Mouse (Mus musculus) adipocyte (in vitro differentiated cells): Measurements from ENCODE around the gene Hivep2.

ENCODE experiments used
- DNase-seq: peaks from one replicate; pipeline ENCODE4 v3.0.0-alpha.2; 2016; ENCODE audit warnings: low spot score

The Hivep2 gene

GRCm38 (mm10) chr10:14048916-14049445 is 83.1 kb downstream of the Hivep2 start:
- no peak for DNase-seq

GRCm38 (mm10) chr10:14049686-14050085 is 83.8 kb downstream of the Hivep2 start:
- DNase-seq = no peak

- DNase-seq = no peak
Measured at GRCm38 (mm10) chr10:14050586-14050985, 84.7 kb downstream of the Hivep2 start.

GRCm38 (mm10) chr10:14052109-14052689 is 86.3 kb downstream of the Hivep2 start:
- no peak for DNase-seq

GRCm38 (mm10) chr10:14054860-14055259 is 89.0 kb downstream of the Hivep2 start:
- no peak for DNase-seq

- no peak for DNase-seq
Measured at GRCm38 (mm10) chr10:14055533-14055981, 89.7 kb downstream of the Hivep2 start.

GRCm38 (mm10) chr10:14056057-14056456 is 90.2 kb downstream of the Hivep2 start:
- DNase-seq = no peak

- DNase-seq = peak; percentile 12
Measured at GRCm38 (mm10) chr10:14056584-14057451, 90.9 kb downstream of the Hivep2 start.

- no peak for DNase-seq
Measured at GRCm38 (mm10) chr10:14057841-14058605, 92.1 kb downstream of the Hivep2 start.

GRCm38 (mm10) chr10:14058742-14059141 is 92.9 kb downstream of the Hivep2 start:
- no peak for DNase-seq

GRCm38 (mm10) chr10:14059581-14059980 is 93.7 kb downstream of the Hivep2 start:
- no peak for DNase-seq

- DNase-seq = no peak
Measured at GRCm38 (mm10) chr10:14060302-14060701, 94.4 kb downstream of the Hivep2 start.

GRCm38 (mm10) chr10:14063226-14063625 is 97.4 kb downstream of the Hivep2 start:
- no peak for DNase-seq

GRCm38 (mm10) chr10:14064759-14065395 is 99.0 kb downstream of the Hivep2 start:
- DNase-seq = no peak

- no peak for DNase-seq
Measured at GRCm38 (mm10) chr10:14067802-14068201, 101.9 kb downstream of the Hivep2 start.

GRCm38 (mm10) chr10:14070498-14071079 is 104.7 kb downstream of the Hivep2 start:
- DNase-seq = no peak

- no peak for DNase-seq
Measured at GRCm38 (mm10) chr10:14072504-14072903, 106.6 kb downstream of the Hivep2 start.

- no peak for DNase-seq
Measured at GRCm38 (mm10) chr10:14075767-14076166, 109.9 kb downstream of the Hivep2 start.

- DNase-seq = no peak
Measured at GRCm38 (mm10) chr10:14076880-14077279, 111.0 kb downstream of the Hivep2 start.

- no peak for DNase-seq
Measured at GRCm38 (mm10) chr10:14080830-14081229, 115.0 kb downstream of the Hivep2 start.

GRCm38 (mm10) chr10:14081824-14082223 is 115.9 kb downstream of the Hivep2 start:
- DNase-seq = no peak
